Mouse (Mus musculus): Measurements from ENCODE around the gene Slc18a2. TPM values are rescaled to one million over a fixed set of nuclear protein-coding genes. Genes with fewer than 3 reads are reported as not detected.

The Slc18a2 gene
- 10 to 100 TPM; 21.1 to 28.6 TPM for polyA plus RNA-seq (2017; shearing (Covaris generic))

GRCm38 (mm10) chr19:59260718-59261442, at the start of gene Slc18a2:
TSS of gene Slc18a2 (plus strand) at chr19:59260896.
- ATAC-seq = no peak

- no peak for ATAC-seq
Measured at GRCm38 (mm10) chr19:59216891-59217290, 43.8 kb upstream of the Slc18a2 start.

DNA sequence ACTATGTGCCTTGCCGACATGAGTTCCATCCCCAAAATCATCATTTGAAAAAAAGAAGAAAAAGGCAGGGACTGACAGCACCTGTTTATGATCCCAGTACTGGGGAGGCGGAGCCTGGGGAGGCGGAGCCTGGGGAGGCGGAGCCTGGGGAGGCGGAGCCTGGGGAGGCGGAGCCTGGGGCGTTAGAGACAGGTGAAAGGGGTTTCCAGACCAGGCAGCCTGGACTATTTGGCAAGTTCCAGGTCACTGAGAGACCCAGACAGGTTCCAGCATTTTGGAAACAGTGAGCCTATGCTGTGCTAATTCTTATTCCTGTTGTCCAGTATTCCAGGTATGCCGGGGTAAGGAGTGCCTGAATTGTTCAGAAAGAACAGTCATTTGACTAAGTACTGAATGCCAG, 41.7 kb upstream of the Slc18a2 start, which contains the start of gene Kcnk18:
TSS of gene Kcnk18 (plus strand) at position 224 of the 400 bp plus-strand sequence.
- no peak for ATAC-seq

DNA sequence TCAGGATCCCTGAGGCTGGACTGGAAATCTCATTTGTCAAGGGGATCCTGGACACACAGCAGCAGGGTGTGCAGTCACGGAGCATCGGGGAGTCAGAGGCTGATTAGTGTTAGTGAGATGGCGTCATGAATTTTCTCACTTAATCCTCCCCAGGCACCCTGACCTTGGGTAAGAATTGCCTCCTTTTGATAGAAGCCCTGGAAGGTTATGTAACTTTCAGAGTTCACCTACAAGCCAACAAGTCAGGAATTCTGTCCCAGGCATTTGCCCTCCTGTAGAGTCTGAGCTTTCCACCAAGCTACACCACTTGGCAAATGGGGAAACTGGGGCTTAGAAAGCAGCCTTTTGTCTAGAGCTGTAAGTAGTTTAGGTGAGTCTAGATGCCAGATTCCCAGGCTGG, 39.6 kb upstream of the Slc18a2 start:
- ATAC-seq = no peak

GRCm38 (mm10) chr19:59228376-59228775, 32.3 kb upstream of the Slc18a2 start:
- no peak for ATAC-seq

- ATAC-seq = no peak
Measured at GRCm38 (mm10) chr19:59232786-59233185, 27.9 kb upstream of the Slc18a2 start.

DNA sequence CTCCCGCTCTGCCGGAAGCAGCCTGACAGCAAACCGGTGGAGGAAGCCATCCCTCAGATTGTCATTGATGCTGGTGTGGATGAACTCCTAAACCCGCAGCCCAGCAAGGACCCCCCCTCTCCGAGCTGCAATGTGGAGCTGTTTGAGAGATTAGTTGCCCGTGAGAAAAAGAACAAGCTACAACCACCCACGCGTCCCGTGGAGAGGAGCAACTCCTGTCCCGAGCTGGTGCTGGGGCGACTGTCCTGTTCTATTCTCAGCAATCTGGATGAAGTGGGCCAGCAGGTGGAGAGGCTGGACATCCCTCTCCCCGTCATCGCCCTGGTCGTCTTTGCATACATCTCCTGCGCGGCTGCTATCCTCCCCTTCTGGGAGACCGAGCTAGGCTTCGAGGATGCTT, 25.7 kb upstream of the Slc18a2 start:
- ATAC-seq = no peak

DNA sequence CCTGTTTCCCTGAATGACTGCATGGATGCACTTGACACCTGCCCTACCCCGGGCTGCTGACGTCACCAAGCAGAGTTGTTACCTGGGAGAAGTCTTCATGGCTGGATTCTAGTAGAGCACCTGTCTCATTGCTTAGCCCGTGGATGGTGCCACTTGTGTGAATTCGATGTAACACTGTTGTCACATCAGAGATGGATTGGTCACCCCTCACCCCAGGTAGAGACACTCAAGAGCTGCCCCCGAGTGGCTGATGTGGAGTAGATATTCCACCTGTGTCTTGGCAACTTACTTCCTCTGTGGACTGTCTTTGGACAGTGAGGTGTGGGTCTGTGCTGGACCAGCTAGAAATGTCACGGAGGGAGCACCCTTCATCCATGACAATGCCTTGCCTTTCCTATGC, 24.6 kb upstream of the Slc18a2 start:
- no peak for ATAC-seq

DNA sequence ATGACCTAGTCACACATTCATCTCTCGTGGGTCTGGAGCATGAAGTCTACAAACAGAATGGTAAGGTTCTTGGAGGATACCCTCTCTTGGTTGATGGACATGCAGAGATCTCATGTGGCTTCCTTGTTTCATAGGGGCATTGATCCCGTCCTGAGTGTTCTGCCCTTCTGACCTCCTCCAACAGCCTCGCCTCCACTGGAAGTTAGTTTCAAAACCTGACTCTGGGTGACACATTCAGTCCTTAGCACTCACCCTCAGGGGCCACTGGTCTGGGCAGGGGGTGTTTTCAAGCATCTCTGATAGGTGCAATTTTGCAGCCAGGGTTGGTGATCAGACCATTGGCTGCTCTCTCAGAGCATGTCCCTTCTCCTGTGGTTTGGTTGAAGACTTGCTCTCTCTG, 22.1 kb upstream of the Slc18a2 start:
- ATAC-seq = no peak

DNA sequence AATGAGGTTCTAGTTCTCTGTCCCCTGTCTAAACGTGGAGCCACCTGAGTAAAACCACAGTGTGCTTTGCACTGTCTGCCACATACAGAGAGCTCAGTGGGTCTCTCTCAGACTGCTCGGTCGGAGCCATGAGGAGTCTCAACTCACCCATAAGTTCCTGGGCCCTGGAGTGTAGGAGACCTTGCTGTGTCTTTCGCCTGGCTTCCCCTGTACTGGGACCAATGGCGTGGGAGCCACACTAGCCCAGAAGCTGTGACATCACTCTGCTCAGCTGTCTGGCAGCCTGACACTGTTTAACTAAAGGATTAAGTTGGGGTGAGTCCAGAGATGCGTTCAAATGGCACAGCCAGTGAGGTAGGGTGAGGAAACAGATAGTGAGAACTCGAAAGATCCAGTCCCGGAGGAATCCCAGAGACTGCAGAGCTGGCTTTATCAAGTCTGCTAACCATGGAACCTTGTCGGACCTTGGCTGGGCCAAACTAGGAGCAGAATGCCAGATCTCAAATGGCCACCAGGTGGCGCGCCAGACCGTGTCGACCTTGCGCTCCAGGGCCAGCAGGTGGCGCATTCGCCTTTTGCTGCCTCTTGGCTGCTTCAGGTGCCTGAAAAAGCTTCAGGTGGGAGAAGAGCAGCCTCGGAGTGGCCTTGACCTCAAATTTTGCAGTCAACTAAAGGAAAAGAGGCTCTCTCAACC, 21.4 kb upstream of the Slc18a2 start:
- ATAC-seq = peak; percentile 83

GRCm38 (mm10) chr19:59241987-59242386, 18.7 kb upstream of the Slc18a2 start:
- ATAC-seq = no peak

DNA sequence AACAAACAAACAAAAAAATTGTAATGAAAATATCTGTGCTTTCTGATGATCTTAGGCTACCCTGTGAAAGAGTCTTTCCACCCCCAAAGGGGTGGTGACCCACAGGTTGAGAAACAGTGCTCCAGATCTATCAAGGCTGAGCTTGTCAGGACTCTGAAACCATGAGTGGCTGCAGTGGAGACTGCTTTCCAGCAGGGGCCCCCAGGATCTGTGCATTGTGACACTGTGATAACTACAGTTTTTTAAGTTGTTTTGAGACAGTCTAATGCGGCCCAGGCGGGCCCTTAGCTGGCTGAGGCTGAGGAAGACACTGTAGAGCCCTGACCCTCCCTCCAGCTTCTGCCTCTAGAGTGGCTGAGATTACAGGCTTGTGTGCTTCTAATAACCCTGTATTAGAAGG, 17.6 kb upstream of the Slc18a2 start:
- ATAC-seq = no peak

DNA sequence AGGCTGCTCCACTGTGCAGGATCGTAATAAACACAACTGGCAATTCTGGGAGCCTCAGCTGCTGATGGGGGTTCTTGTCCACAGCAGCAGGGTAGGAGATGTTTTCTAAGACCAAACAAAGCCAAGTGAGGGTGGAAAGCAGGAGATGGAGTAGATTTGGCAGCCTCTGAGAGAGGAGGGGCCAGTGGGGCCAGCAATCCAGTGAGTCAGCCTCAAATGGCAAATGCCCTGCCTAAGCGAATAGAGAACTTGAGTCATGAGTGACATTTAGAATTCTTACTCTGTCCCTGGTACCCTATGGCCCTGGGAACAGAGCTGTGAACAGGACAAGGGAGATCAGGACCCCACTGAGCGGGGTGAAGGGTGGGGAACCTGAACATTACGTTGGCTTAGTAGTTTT, 12.6 kb upstream of the Slc18a2 start:
- no peak for ATAC-seq

- peak; percentile 51 for ATAC-seq
Measured at GRCm38 (mm10) chr19:59248553-59249286, 12.0 kb upstream of the Slc18a2 start.

DNA sequence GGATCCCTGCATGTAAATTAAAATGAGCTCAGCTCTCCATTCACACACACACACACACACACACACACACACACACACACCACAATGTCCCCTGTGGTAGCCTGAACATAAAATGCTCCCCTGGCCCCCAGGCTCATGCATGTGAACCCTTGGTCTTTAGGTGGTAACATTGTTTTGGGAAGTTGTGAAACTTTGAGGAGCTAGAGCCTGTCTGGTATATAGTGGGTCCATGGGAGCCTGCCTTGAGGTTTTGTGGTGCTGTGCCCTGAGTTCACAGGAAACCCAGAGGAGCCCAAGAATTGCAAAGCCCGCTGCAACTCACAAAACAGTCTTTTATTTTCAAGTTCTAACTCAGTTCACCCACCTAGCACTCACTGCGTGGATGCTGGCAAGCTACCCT, 8.0 kb upstream of the Slc18a2 start:
- ATAC-seq = no peak

DNA sequence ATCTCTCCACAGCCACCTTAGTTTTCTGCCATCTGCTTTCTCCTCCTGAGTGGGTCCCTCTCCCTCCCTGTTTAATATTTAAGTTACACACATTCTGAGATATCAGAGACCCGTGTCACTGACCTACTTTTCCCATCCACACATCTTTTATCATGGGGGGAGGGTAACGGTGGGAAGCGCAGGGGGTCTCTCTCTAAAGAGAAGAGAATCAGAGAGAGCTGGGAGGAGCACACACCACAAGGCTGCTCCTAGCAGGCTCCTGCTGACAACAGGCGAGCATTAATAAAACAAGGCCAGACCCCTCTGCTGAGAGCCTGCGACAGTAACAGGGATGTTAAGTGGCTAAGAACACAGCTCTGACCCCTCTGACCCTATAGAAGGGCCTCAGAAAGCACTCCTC, 1.1 kb upstream of the Slc18a2 start:
- no peak for ATAC-seq

GRCm38 (mm10) chr19:59261604-59262003, 908 bp downstream of the Slc18a2 start:
- no peak for ATAC-seq

DNA sequence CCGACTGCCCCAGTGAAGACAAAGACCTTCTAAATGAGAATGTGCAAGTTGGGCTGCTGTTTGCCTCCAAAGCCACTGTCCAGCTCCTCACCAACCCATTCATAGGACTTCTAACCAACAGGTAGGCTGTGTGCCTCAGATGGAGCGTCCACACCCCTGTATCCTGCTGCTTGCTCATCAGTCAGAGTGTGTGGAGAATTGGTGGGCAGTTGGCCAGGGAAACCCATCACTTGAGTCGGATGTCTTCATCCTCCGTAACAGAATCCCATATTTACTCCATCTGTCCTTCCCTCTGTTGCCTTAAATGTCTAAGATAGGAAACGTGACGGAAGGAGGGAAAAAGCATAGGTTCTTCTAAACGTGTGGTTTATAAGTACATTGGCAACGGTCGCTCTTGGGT, 2.5 kb downstream of the Slc18a2 start:
- ATAC-seq = no peak

- no peak for ATAC-seq
Measured at GRCm38 (mm10) chr19:59264838-59265532, 4.3 kb downstream of the Slc18a2 start.

DNA sequence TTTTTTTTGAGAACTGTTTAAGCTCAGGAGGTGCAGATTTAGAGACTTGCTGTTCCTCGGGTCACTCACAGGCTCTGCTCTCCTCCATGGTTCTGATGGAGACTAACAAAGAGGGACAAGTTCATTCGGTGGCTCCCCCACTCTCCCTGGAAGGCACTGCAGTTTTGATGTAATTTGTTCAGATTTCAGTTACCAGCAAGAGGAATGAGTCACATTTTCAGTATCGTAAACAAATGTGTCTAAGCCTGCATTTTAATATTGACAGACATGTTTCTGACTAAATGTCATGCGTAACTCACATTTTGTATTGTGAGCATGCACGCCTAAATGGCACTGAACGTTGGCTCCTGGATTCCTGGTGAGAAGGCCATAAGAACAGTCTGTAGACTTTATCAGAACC, 5.2 kb downstream of the Slc18a2 start:
- ATAC-seq = no peak

- no peak for ATAC-seq
Measured at GRCm38 (mm10) chr19:59267417-59267963, 6.8 kb downstream of the Slc18a2 start.

- ATAC-seq = no peak
Measured at GRCm38 (mm10) chr19:59273190-59273589, 12.5 kb downstream of the Slc18a2 start.

DNA sequence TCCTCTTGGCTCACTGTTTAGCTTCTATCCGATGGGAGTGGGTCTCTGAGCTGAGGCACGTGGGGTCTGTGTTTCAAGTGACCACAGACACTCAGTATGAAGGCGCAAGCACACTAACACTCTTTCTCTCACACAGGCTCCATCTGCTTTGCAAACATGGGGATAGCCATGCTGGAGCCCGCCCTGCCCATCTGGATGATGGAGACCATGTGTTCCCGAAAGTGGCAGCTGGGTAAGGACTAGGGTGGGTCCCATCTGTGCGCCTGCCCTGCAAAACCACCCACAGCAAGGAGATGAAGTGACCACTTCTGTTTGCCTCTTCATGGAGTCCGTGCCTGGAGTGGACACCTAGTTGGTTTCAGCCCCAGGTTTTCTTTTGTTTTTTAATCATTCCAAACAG, 15.7 kb downstream of the Slc18a2 start:
- ATAC-seq = no peak

Measured in CD4-positive, CD25-positive, alpha-beta regulatory T cell, adult 4 months (primary cell).